Mouse (Mus musculus): ENCODE measurements around the gene Adra1d.

Gene Adra1d

GRCm38 (mm10) chr2:131538341-131538740 is 23.7 kb downstream of the Adra1d start:
- DNase-seq, result peak; percentile 27

GRCm38 (mm10) chr2:131535168-131535567 is 26.9 kb downstream of the Adra1d start:
- no peak for DNase-seq

GRCm38 (mm10) chr2:131531271-131531670 is 30.8 kb downstream of the Adra1d start:
- peak; percentile 19 for DNase-seq

GRCm38 (mm10) chr2:131530623-131531008 is 31.5 kb downstream of the Adra1d start:
- peak; percentile 47 for DNase-seq

GRCm38 (mm10) chr2:131529898-131530622 is 32.0 kb downstream of the Adra1d start:
- peak; percentile 68 for DNase-seq

- DNase-seq, result peak; percentile 36
Measured at GRCm38 (mm10) chr2:131527061-131527460, 35.0 kb downstream of the Adra1d start.

- DNase-seq, result no peak
Measured at GRCm38 (mm10) chr2:131520743-131521142, 41.3 kb downstream of the Adra1d start.

- DNase-seq, result no peak
Measured at GRCm38 (mm10) chr2:131518790-131519189, 43.3 kb downstream of the Adra1d start.

GRCm38 (mm10) chr2:131517550-131517949 is 44.5 kb downstream of the Adra1d start:
- DNase-seq, result no peak

- no peak for DNase-seq
Measured at GRCm38 (mm10) chr2:131514055-131514621, 47.9 kb downstream of the Adra1d start.

GRCm38 (mm10) chr2:131513477-131513876 is 48.6 kb downstream of the Adra1d start:
- no peak for DNase-seq

- no peak for DNase-seq
Measured at GRCm38 (mm10) chr2:131510531-131510930, 51.6 kb downstream of the Adra1d start.

GRCm38 (mm10) chr2:131509671-131510313 is 52.3 kb downstream of the Adra1d start:
- peak; percentile 61 for DNase-seq

GRCm38 (mm10) chr2:131508501-131508900 is 53.6 kb downstream of the Adra1d start:
- no peak for DNase-seq

GRCm38 (mm10) chr2:131506358-131506757 is 55.7 kb downstream of the Adra1d start:
- DNase-seq, result no peak

- DNase-seq, result no peak
Measured at GRCm38 (mm10) chr2:131505431-131505830, 56.7 kb downstream of the Adra1d start.

GRCm38 (mm10) chr2:131502561-131502960 is 59.5 kb downstream of the Adra1d start:
- DNase-seq, result no peak

GRCm38 (mm10) chr2:131501886-131502285 is 60.2 kb downstream of the Adra1d start:
- DNase-seq, result no peak

GRCm38 (mm10) chr2:131499290-131499845 is 62.7 kb downstream of the Adra1d start:
- no peak for DNase-seq

GRCm38 (mm10) chr2:131498219-131498618 is 63.9 kb downstream of the Adra1d start:
- DNase-seq, result no peak

GRCm38 (mm10) chr2:131497224-131497856 is 64.7 kb downstream of the Adra1d start:
- DNase-seq, result no peak

GRCm38 (mm10) chr2:131496125-131496820 is 65.8 kb downstream of the Adra1d start:
- DNase-seq, result no peak

All from kidney, adult 18-20 months (tissue).